Mouse (Mus musculus) spleen, postnatal 10 days (tissue): ENCODE measurements around the gene Cipc.

ENCODE experiments used
- DNase-seq, 2 experiments: peaks; one replicate each; pipeline ENCODE4 v3.0.0; 2021 to 2022; ENCODE audit warnings: low spot score in 2 of 2

The Cipc gene

DNA sequence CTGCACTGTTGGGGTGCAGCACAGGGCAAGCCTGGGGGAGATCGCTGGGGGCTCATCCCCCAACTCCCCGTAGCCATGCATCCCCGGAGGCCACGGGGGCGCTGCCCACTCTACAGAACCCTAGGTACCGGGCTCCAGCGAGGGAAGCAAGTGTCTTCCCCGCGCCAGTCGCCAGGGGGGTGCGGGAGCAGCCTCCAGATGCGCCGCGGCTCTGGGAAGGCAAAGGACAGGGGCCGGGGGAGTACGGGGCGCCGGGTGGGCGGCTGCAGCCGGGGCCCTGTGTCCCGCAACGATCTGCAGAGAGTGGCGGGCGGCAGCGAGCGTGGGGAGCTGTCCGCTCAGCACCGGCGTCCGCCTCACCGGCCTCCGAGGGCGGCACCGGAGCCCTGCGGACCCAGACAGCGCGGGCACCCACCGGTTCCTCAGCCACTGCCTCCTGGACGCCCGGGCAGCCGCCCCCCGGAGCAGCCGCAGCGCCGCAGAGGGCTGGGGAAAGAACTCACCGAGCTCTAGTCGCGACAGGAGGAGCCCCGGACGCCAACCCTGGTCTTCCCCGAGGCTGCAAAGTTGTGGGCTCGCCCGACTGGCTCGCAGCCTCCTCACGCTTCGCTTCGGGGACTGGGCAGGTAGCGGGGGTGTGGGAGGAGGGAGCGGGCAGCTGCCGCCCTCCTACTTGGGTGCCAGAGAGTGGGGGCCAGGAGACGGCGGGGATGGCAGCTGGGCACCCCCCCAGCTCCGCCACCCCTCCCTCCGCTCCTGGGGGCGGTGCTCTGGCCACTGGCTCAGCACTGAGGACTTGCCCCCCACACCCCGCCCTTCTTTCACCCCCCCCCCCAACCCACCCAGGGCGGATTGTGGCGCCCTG, 43.3 kb downstream of the Cipc start, which contains the start of gene Zdhhc22:
Zdhhc22 (minus strand) TSS at position 541 of the 865 bp plus-strand sequence.
- DNase-seq, result peak in 1 of 2 experiments; percentile 32

DNA sequence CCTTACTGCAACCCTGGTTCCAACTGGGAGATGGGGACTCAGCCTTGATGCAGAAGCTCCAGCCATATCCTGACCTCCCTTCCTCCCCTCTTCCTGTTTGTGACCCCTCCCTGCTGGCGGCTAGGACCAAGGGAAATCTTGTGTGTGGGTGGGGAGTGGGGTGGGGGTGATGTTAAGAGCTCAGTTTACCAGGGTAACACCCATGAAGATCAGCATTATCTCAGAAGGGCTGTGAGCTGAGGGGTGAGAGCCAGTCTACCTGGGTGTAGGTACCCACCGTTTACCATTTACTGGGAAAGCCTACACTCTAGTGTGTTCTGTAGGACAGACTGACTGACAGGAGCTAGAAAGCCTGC, 43.9 kb downstream of the Cipc start:
- DNase-seq, result no peak

DNA sequence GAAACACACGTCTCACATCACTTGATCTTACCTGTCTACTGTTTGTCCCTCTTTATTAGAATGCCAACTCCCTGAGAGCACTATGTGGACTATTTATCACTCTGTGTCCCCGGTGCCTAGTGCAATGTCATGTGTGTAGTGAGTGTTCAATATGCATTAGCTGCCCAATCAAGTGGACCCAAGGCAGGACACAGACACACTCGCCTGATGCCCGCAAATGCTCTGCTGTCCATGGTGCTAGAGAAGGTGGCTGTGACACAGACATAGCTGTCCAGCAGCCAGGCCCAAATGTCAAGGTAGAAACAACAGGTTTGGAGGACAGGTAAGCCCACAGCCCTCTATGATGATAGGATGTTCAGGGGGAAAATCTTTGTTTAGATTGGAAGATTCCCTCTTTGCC, 47.3 kb downstream of the Cipc start:
- DNase-seq, result no peak

DNA sequence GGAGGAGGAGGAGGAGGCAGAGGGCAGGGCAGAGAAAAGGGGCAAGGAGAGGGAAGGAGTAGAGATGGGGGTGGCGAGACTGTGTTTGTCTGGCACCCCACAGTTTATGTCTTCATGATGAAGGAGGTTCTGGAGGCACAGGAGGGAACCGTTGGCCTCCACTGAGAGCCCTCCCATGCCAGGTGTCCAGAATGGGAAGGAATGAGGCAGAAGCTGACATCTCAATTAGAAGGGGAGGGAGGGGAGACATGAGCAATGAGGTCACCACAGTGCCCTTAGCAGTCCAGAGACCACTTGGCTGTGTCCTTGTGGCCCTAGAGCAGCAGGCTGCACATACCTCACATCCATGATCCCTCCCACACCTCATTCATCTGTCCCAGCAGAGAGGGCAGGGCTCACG, 47.9 kb downstream of the Cipc start:
- no peak for DNase-seq

DNA sequence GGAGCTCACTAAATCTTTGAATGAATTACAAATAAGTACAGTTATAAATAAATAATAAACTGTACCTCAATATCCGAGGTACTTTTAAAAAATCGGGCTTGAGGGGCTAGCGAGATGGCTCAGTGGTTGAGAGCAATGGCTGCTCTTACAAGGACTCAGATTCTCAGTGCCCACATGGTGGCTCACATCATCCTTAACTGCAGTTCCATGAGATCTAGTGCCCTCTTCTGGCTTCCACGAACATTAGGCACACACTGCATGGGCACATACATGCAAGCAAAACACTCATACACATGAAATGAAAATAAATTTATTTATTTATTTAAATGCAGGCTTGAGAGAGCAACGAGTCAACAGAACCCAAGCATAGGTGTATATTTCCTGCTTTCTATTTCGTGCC, 49.1 kb downstream of the Cipc start:
- no peak for DNase-seq

DNA sequence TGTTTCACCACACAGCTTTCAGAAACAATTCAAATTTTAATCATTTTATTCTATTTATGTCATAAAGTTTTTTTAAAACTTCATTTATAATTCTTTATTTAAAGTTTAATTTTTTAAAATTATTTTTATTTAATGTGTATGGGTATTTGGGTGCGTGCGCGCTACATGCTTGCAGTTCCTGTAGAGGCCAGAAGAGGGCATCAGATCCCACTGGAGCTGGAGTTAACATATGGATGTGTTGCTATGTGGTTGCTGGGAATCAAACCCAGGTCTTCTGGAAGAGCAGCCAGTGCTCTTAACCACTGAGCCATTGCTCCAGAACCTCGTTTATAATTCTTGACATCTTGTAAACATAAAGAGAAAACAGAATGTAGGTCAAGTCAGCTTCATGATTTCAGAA, 51.9 kb downstream of the Cipc start:
- DNase-seq, result no peak

DNA sequence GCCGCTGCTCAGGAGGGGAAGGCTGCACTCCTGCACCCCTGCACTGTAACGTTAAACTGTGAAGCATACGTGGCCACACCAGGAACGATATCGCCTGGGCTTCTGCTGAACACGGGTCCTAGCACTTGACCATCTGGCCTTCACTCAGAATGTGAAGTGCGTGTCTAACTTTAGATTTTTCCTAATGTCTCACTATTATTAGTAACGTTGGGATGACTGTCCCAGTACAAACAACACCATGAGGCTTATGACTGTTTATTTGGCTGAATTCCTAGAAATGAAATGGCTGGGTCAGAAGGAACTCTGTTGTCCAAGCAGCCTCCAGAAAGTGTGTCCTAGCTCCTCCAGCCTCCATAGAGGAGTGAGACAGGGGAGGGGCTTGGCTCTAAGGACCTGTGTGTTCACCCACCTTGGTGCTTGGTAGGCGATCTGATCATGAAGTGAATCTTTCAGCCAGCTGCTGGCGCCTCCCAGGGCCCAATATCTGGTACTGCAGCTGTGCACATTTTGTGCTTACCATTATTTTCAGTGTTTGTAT, 52.5 kb downstream of the Cipc start:
- DNase-seq, result no peak

DNA sequence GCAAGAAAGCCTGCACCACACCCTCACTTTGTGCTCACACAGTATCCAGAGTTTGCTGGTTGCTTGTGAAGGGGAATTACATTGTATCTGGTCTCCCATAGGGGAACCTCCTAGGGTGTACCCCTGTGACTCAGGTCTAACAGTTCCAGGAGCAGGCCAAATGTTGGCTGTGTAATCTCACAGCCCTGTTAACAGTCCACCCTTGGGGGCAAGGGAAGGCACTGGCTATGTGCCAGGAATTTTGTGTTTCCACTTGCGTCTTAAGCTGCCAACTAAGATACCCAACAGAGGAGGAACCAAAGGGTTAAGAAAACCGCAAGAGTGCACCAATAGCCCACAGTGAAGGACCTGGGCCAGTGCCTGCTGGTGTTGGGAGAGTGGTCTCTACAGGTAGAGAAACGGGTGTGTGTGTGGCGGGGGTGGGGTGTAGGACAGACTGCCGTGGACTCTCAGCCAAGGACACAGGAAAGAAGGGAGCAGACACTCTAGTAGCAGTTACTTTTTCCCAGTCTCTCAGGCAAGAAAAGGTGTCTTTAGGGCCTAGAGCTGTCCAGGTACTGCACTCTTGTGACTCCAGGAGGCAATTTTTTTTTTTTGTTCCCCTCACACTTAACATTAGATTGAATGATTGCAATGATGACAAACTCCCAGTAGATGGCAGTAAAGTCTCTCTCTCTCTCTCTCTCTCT, 53.5 kb downstream of the Cipc start:
- no peak for DNase-seq

DNA sequence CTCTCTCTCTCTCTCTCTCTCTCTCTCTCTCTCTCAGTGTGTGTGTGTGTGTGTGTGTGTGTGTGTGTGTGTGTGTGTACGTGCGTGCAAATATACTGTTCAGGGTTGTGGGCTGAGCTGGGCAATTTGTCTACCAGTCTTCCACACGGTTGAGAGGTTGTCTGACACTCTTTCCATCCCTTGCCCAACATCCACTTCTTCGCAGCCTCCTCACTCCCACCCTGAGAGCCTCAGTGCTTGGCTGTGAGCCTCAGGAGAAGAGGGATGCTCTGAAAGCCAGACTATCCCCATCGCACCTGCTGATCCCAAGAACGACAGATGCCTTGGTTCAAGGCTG, 54.0 kb downstream of the Cipc start:
- DNase-seq, result no peak

DNA sequence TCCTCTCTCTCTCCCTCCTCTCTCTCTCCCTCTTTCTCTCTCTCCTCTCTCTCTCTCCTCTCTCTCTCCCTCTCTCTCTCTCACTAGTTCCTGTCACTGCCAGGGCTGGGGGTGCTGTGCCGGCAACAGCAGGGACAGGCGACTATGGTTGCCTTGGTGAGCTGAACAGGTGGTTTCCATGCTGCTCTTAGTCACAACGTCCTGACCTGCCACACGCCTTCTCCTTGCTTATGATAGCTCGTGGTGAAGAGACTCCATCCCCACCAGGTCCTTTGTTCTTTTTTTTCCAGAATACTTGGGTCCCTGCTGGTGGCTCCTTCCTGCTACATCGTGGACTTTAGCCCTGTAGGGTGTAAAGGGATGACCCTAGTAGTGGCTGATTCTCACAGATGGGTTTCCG, 55.4 kb downstream of the Cipc start:
- DNase-seq, result no peak

DNA sequence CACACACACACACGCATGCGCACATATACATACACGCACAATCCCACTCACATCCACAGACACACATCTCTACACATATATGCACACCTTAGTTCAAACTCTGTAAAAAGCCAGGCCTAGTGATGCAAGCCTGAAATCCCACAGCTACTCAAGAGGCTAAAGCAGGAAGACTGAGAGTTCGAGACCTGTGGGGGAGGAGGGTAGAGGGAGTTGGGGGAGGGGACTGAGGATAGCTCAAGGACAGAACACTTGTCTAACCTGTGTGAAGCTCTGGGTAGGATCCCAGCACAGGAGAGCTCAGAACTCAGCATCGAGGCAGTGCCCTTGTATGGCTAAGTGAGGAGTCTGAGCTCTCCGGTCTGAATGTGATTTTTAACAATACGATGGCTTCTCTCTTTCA, 56.0 kb downstream of the Cipc start:
- no peak for DNase-seq

DNA sequence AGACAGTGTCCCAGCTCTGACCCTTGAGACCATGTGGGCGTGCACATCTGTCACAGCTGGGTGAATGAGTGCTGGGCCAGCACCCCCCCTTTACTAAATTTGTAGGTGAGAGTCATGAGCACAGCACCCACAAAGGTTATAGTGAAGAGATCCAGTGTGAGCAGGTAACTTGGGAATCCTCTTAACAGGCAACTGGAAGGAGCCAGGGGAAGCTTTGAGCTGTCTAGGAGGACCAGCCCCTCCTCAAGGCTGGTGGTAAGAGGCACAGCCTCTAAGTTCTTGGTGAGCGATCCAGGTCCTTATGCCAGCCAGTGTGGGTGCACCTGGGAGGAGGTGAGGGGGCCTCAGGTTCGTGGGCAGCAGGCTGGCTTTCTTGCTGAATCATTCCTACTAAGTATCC, 56.8 kb downstream of the Cipc start:
- no peak for DNase-seq

DNA sequence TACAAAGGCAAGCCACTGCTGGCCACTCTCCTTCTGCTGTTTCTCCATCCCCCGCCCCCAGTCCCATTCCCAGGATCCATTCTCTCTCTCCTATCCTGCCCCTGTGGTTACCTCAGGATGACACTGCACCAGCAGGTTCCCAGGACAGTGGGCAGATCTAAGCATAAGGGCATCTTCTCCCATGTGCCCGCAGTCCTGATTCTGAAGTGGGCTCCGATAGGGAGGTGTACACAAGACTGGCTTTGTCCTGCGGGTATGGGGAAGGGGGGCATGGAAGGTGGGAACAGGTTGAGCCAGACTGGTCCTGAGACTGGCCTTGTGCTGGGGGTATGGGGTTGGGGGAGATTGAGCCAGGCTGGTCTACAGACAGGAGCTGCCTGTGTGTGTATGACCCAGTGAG, 57.8 kb downstream of the Cipc start:
- no peak for DNase-seq
